Mouse (Mus musculus) heart, adult 2 months (tissue): ENCODE measurements around the gene Olfr1051. TPM values are rescaled to one million over a fixed set of nuclear protein-coding genes. Genes with fewer than 3 reads are reported as not detected.
"Not testable (repeated sequence)": the region's sequence is repeated elsewhere in the genome, so short reads cannot be mapped to it uniquely, and the experiment has no call there.

ENCODE experiments used
- DNase-seq, 2 experiments: peaks; one replicate each; pipeline ENCODE4 v3.0.0; 2021
- H3K27ac ChIP-seq: fragments of 200-600 bp; 2 replicates; pipeline ENCODE4 v1.8.1; 2022
- H3K27me3 ChIP-seq: fragments of 200-500 bp; 2 replicates; pipeline ENCODE4 v1.6.1; 2012; ENCODE audit warnings: mild to moderate bottlenecking, low read length, inconsistent platforms, mixed read lengths; ENCODE audit not compliant: control insufficient read depth, insufficient read depth
- H3K36me3 ChIP-seq: fragments of 200-500 bp; 2 replicates; pipeline ENCODE4 v1.6.1; 2012; ENCODE audit warnings: low read length, inconsistent platforms; ENCODE audit not compliant: control insufficient read depth, insufficient read depth
- H3K4me1 ChIP-seq: fragments of 200-500 bp; 2 replicates; pipeline ENCODE4 v1.6.1; 2011; ENCODE audit warnings: low read length; ENCODE audit not compliant: control insufficient read depth, insufficient read depth
- H3K4me3 ChIP-seq: fragments of 200-600 bp; 2 replicates; pipeline ENCODE4 v1.8.1; 2022
- H3K79me2 ChIP-seq: fragments of 200-500 bp; replicated peaks from 2 replicates; pipeline ENCODE4 v1.6.1; 2012; ENCODE audit warnings: mild to moderate bottlenecking, inconsistent platforms, low read length, moderate library complexity, mixed read lengths; ENCODE audit not compliant: control insufficient read depth, insufficient read depth
- H3K9ac ChIP-seq: fragments of 200-500 bp; 2 replicates; pipeline ENCODE4 v1.6.1; 2012; ENCODE audit warnings: low read depth, mild to moderate bottlenecking, control low read depth, inconsistent platforms, low read length, mixed read lengths
- CTCF ChIP-seq: fragments of 200-600 bp; IDR thresholded peaks from 2 replicates; pipeline ENCODE4 v1.8.1; 2022; ENCODE audit warnings: antibody characterized with exemption, mild to moderate bottlenecking, moderate library complexity
- EP300 ChIP-seq: fragments of 200-500 bp; IDR thresholded peaks from 2 replicates; pipeline ENCODE4 v1.6.1; 2011; ENCODE audit warnings: low read depth, low read length, control low read depth; ENCODE audit not compliant: insufficient read depth
- POLR2A ChIP-seq: fragments of 200-500 bp; IDR thresholded peaks from 2 replicates; pipeline ENCODE4 v1.6.1; 2011; ENCODE audit warnings: mild to moderate bottlenecking, low read depth, low read length, control low read depth; ENCODE audit not compliant: insufficient read depth
- WGBS: fragments of 180-500 bp; shearing (Covaris S2); methylation state at CpG from one replicate; pipeline ENCODE4 v1.1.7; 2018; 5-methylcytosine and 5-hydroxymethylcytosine counted together
- intact Hi-C: fragments of 180-260 bp; cut with DNase I; formaldehyde crosslinking; loops from one replicate; pipeline ENCODE4 v1.15.1; 2025
- long read RNA-seq: library from polyadenylated mRNA; stranded (forward); transcript quantifications from one replicate; pipeline ENCODE4 v2.0.0, GENCODE M21; 2021
- polyA plus RNA-seq: library from polyadenylated mRNA; depleted of rRNA; stranded (reverse); fragments of >200 nt; gene quantifications from 2 replicates; pipeline ENCODE4 v1.2.3, GENCODE M21; 2012; rRNA removed
- total RNA-seq, 2 experiments: library from RNA; stranded (reverse); gene quantifications; 2 replicates each; pipeline ENCODE4 v1.2.3; 2021

Gene Olfr1051
- total RNA-seq (not detected), polyA plus RNA-seq (not detected in 2 replicates)
- long read RNA-seq = 0 reads

- H3K27me3 ChIP-seq, H3K79me2 ChIP-seq, H3K36me3 ChIP-seq, H3K4me3 ChIP-seq, H3K27ac ChIP-seq, intact Hi-C loops, H3K9ac ChIP-seq, H3K4me1 ChIP-seq, DNase-seq: not testable (repeated sequence)
Measured at GRCm38 (mm10) chr2:86278988-86279387, at the start of gene Olfr1051. TSS of gene Olfr1051 (minus strand) at chr2:86279088.

DNA sequence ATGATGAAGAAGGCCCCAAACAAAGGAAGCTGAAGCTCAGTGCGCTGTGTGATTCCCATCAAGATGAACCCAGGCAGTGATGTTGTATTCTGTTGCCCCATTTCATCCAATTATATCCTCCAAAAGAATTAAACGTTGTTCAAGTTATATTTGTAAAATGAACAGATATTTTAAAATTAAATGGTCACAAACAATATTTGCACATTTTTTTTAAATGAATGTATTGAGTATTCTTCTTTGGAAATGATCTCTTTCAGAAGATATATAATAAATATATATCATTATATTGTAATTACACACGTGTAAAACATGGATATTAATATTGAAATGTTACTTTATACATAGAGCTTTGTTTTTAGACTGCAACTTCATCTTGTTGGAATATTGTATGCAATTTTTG is 36.3 kb upstream of the Olfr1051 start, which contains the start of gene Olfr1053:
TSS of gene Olfr1053 (minus strand) at position 101 of the 400 bp plus-strand sequence.
- intact Hi-C loops = no loop called here
- Histone ChIP-seq H3K27ac (no peak within 1 kb of the TSS), H3K79me2 (no peaks in the 10 kb centered on the region), H3K27me3 (no peaks in the 10 kb centered on the region), H3K36me3 (no peaks in the 10 kb centered on the region), H3K4me1 (no peaks in the 10 kb centered on the region), H3K9ac (no peak within 1 kb of the TSS), H3K4me3 (no peak within 1 kb of the TSS)
- TF ChIP-seq EP300 (no peak), POLR2A (no peak), CTCF (no peak)
- no peak for DNase-seq
- 51% methylated on average over 3 of the region's 3 CpGs for WGBS

GRCm38 (mm10) chr2:86292155-86292554 is 13.3 kb upstream of the Olfr1051 start, which contains the start of gene Olfr1052:
TSS of gene Olfr1052 (plus strand) at chr2:86292455.
- DNase-seq = no peak
- Histone ChIP-seq H3K9ac (no peak within 1 kb of the TSS), H3K27ac (no peak within 1 kb of the TSS), H3K4me1 (no peaks in the 10 kb centered on the region), H3K36me3 (no peaks in the 10 kb centered on the region), H3K27me3 (no peaks in the 10 kb centered on the region), H3K4me3 (no peak within 1 kb of the TSS), H3K79me2 (no peaks in the 10 kb centered on the region)
- intact Hi-C loops = no loop called here
- TF ChIP-seq EP300 (no peak), CTCF (no peak), POLR2A (no peak)

DNA sequence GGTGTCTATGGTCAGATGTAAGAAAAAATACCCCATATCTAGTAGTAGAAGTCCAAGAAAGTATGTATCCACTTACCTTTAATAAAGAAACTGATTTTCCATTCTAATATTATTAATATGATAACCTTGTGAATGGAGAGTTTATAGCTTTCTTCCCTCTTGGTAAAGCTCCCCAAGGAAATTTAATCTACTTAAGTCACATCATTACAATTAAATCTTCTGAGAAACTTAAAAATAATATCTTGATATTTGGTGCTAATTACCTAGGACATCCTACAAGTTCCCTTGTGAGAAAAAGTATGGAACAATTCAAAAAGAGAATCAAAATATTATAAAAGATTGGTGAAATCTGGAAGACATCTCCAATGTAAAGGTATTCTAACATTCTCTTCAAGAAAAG is 20.7 kb downstream of the Olfr1051 start, which contains the start of gene Olfr1049:
TSS of gene Olfr1049 (minus strand) at position 101 of the 400 bp plus-strand sequence.
- H3K79me2 ChIP-seq, H3K27ac ChIP-seq, intact Hi-C loops, H3K27me3 ChIP-seq, H3K4me3 ChIP-seq, DNase-seq, H3K36me3 ChIP-seq, H3K4me1 ChIP-seq, H3K9ac ChIP-seq: not testable (repeated sequence)

GRCm38 (mm10) chr2:86240189-86240588 is 38.7 kb downstream of the Olfr1051 start, which contains the start of gene Olfr1048:
TSS of gene Olfr1048 (minus strand) at chr2:86240289.
- no peak for DNase-seq
- intact Hi-C loops = no loop called here
- no peak within 1 kb of the TSS for H3K4me3 ChIP-seq
- H3K36me3 ChIP-seq = no peaks in the 10 kb centered on the region
- H3K4me1 ChIP-seq = no peaks in the 10 kb centered on the region
- H3K27me3 ChIP-seq = no peaks in the 10 kb centered on the region
- H3K27ac ChIP-seq = no peak within 1 kb of the TSS
- TF ChIP-seq EP300 = no peak
- no peak for TF ChIP-seq CTCF
- TF ChIP-seq POLR2A = no peak
- no peaks in the 10 kb centered on the region for H3K79me2 ChIP-seq
- no peak within 1 kb of the TSS for H3K9ac ChIP-seq

- no peak within 1 kb of the TSS for H3K9ac ChIP-seq
- H3K36me3 ChIP-seq = no peaks in the 10 kb centered on the region
- no peak within 1 kb of the TSS for H3K4me3 ChIP-seq
- intact Hi-C loops = no loop called here
- no peaks in the 10 kb centered on the region for H3K4me1 ChIP-seq
- WGBS = 79% methylated on average over 1 of the region's 1 CpGs
- H3K27me3 ChIP-seq = no peaks in the 10 kb centered on the region
- H3K27ac ChIP-seq = no peak within 1 kb of the TSS
- DNase-seq = no peak
- H3K79me2 ChIP-seq = no peaks in the 10 kb centered on the region
- TF ChIP-seq POLR2A = no peak
Measured at GRCm38 (mm10) chr2:86231301-86231700, 47.6 kb downstream of the Olfr1051 start, which contains the start of gene Olfr1047. TSS of gene Olfr1047 (minus strand) at chr2:86231401.

Other genes with a start within 250 kb of the Olfr1051 start
- under 1 TPM; 0.10 to 0.16 TPM for gene Olfr1034, start 233.2 kb downstream of the Olfr1051 start, total RNA-seq
- gene Olfr1034, start 233.2 kb downstream of the Olfr1051 start, polyA plus RNA-seq = 0.20 and 0.73 TPM in 2 replicates
- not detected for gene Olfr1036, start 205.1 kb downstream of the Olfr1051 start, total RNA-seq
- not detected in 2 replicates for gene Olfr1036, start 205.1 kb downstream of the Olfr1051 start, polyA plus RNA-seq
- gene Olfr1037, start 191.7 kb downstream of the Olfr1051 start, total RNA-seq = not detected
- not detected in 2 replicates for gene Olfr1037, start 191.7 kb downstream of the Olfr1051 start, polyA plus RNA-seq
- not detected for gene Olfr1039, start 143.2 kb downstream of the Olfr1051 start, total RNA-seq
- not detected in 2 replicates for gene Olfr1039, start 143.2 kb downstream of the Olfr1051 start, polyA plus RNA-seq
- not detected for gene Olfr1040, start 132.4 kb downstream of the Olfr1051 start, total RNA-seq
- gene Olfr1040, start 132.4 kb downstream of the Olfr1051 start, polyA plus RNA-seq = not detected in 2 replicates
- gene Olfr1042, start 117.2 kb downstream of the Olfr1051 start, total RNA-seq = not detected
- not detected in 2 replicates for gene Olfr1042, start 117.2 kb downstream of the Olfr1051 start, polyA plus RNA-seq
- gene Olfr1043, start 111.6 kb downstream of the Olfr1051 start, total RNA-seq = not detected
- gene Olfr1043, start 111.6 kb downstream of the Olfr1051 start, polyA plus RNA-seq = not detected in 2 replicates
- gene Olfr1044, start 101.3 kb downstream of the Olfr1051 start, total RNA-seq = not detected
- gene Olfr1044, start 101.3 kb downstream of the Olfr1051 start, polyA plus RNA-seq = not detected in 2 replicates
- not detected for gene Olfr52, start 93.4 kb downstream of the Olfr1051 start, total RNA-seq
- gene Olfr52, start 93.4 kb downstream of the Olfr1051 start, polyA plus RNA-seq = not detected in 2 replicates
- gene Olfr1045, start 76.1 kb downstream of the Olfr1051 start, total RNA-seq = not detected
- gene Olfr1045, start 76.1 kb downstream of the Olfr1051 start, polyA plus RNA-seq = not detected in 2 replicates
- gene Olfr1046, start 59.8 kb downstream of the Olfr1051 start, total RNA-seq = not detected
- not detected in 2 replicates for gene Olfr1046, start 59.8 kb downstream of the Olfr1051 start, polyA plus RNA-seq
- gene Olfr1047, start 47.7 kb downstream of the Olfr1051 start, total RNA-seq = not detected
- gene Olfr1047, start 47.7 kb downstream of the Olfr1051 start, polyA plus RNA-seq = not detected in 2 replicates
- gene Olfr1048, start 38.8 kb downstream of the Olfr1051 start, total RNA-seq = not detected
- not detected in 2 replicates for gene Olfr1048, start 38.8 kb downstream of the Olfr1051 start, polyA plus RNA-seq
- not detected for gene Olfr1049, start 20.8 kb downstream of the Olfr1051 start, total RNA-seq
- gene Olfr1049, start 20.8 kb downstream of the Olfr1051 start, polyA plus RNA-seq = not detected in 2 replicates
- not detected for gene Olfr1052, start 13.4 kb upstream of the Olfr1051 start, total RNA-seq
- gene Olfr1052, start 13.4 kb upstream of the Olfr1051 start, polyA plus RNA-seq = not detected in 2 replicates
- not detected for gene Olfr1053, start 36.2 kb upstream of the Olfr1051 start, total RNA-seq
- gene Olfr1053, start 36.2 kb upstream of the Olfr1051 start, polyA plus RNA-seq = not detected in 2 replicates
- not detected for gene Olfr1054, start 56.3 kb upstream of the Olfr1051 start, total RNA-seq
- gene Olfr1054, start 56.3 kb upstream of the Olfr1051 start, polyA plus RNA-seq = not detected in 2 replicates
- gene Olfr1055, start 71.2 kb upstream of the Olfr1051 start, total RNA-seq = not detected
- not detected in 2 replicates for gene Olfr1055, start 71.2 kb upstream of the Olfr1051 start, polyA plus RNA-seq
- not detected for gene Olfr1056, start 83.4 kb upstream of the Olfr1051 start, total RNA-seq
- gene Olfr1056, start 83.4 kb upstream of the Olfr1051 start, polyA plus RNA-seq = not detected in 2 replicates
- gene Olfr1057, start 99.3 kb upstream of the Olfr1051 start, total RNA-seq = not detected
- not detected in 2 replicates for gene Olfr1057, start 99.3 kb upstream of the Olfr1051 start, polyA plus RNA-seq
- gene Olfr1058, start 109.5 kb upstream of the Olfr1051 start, total RNA-seq = not detected
- not detected in 2 replicates for gene Olfr1058, start 109.5 kb upstream of the Olfr1051 start, polyA plus RNA-seq
- not detected for gene Olfr1061, start 135.0 kb upstream of the Olfr1051 start, total RNA-seq
- gene Olfr1061, start 135.0 kb upstream of the Olfr1051 start, polyA plus RNA-seq = not detected in 2 replicates
- gene Olfr1062, start 147.7 kb upstream of the Olfr1051 start, total RNA-seq = not detected
- gene Olfr1062, start 147.7 kb upstream of the Olfr1051 start, polyA plus RNA-seq = not detected in 2 replicates
- gene Olfr1065, start 171.5 kb upstream of the Olfr1051 start, total RNA-seq = not detected
- gene Olfr1065, start 171.5 kb upstream of the Olfr1051 start, polyA plus RNA-seq = not detected in 2 replicates
- gene Olfr1066, start 177.2 kb upstream of the Olfr1051 start, total RNA-seq = not detected
- not detected in 2 replicates for gene Olfr1066, start 177.2 kb upstream of the Olfr1051 start, polyA plus RNA-seq
- gene Olfr228, start 208.3 kb upstream of the Olfr1051 start, total RNA-seq = not detected
- gene Olfr228, start 208.3 kb upstream of the Olfr1051 start, polyA plus RNA-seq = not detected in 2 replicates
- gene Olfr1076, start 229.4 kb upstream of the Olfr1051 start, total RNA-seq = not detected
- not detected in 2 replicates for gene Olfr1076, start 229.4 kb upstream of the Olfr1051 start, polyA plus RNA-seq